Mouse (Mus musculus) kidney, adult 9 months (tissue): Measurements from ENCODE around the gene Mboat2.

Source experiments
- DNase-seq: peaks from one replicate; pipeline ENCODE4 v3.0.0; 2022

Mboat2 gene

DNA sequence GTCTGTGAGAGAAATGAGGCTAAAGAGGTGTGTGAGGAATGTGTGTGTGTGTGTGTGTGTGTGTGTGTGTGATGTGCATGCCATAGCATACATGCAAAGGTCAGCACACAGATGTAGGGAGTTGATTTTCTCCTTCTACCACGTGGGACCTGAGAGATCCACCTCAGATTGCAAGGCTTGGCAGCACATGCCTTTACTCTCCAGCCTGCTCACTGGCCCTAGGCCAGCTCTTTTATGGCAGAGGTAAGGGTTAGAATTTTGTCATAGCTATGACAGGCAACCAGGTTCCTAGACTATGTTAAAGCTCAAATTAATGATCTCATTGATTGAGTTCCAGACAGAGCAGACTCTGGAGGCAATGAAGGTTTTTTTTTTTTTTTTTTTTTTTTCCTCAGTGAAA lies 33.1 kb downstream of the Mboat2 start:
- DNase-seq, result no peak

DNA sequence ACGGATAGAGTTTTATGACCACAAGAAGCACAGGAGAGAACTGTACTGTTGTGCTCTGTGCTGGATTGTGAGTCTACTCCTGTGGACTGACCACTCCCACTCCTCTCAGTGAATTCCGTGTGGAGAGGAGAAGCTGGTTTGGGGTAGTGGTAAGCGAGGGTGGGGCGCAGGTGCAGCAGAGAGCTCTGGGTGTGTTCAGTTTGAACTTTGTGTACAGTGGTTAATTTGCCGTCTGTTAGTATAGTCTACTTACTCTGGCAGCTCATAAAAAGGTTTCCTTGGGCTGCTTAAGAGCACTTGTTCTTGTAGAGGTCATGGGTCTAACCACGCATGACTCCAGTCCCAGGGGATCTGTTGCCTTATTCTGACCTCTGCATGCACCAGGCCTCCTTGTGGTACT lies 36.0 kb downstream of the Mboat2 start:
- no peak for DNase-seq

DNA sequence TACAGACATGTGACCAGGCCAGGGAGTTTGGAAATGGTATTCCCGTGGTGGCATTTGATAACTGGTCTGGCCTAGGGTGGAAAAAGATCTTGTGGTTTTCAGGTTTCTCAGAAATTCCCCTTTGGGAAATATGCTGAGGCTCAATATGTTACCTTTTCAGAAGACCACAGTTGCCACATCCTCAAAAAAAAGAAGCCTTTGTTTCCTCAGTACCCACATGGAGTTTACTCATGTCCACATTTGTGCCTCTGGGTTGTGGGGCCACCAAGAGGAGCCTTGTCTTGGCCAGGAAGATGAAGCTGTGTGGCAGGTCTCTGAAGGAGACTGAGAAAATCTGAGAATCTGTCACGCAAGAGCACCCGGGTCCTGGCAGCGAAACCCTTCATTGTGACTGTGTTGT lies 38.0 kb downstream of the Mboat2 start:
- DNase-seq, result no peak

DNA sequence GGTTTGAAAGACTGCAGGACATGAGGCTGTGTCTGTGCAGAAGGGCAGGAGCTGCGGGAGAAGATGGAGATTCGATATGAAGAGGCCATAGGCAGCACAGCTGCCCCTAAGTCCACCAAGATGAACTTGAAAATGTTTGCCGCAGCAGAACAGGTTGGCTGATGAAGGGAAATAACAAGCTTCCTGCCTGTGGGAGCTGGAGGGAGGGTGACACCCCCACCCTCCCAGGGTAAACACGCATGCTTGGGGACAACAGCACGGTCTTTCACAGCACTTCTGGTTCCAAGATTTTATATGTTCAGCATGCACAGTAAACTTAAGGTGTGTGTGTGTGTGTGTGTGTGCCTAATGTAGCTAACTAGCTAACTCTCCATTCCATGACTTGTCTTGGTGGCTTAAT lies 38.6 kb downstream of the Mboat2 start:
- DNase-seq, result no peak

DNA sequence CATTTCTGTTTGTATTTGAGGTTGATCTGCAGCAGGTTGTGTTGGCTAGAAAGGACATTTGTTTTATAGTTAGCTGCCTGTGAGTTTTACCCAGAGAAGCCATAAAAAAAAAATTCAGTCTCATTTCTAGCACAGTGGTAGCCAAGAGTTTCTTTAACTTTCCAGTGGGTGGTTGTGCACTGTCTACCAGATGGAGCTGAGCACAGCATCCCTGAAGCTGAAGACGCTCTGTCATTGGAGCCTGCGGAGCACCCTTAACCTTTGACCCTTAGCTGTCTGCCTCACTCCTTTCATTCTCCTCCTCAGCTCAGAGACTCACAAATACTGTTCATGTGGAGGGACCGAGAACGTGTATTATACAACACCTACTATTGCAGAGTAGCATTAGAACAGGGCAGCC lies 40.2 kb downstream of the Mboat2 start:
- no peak for DNase-seq

DNA sequence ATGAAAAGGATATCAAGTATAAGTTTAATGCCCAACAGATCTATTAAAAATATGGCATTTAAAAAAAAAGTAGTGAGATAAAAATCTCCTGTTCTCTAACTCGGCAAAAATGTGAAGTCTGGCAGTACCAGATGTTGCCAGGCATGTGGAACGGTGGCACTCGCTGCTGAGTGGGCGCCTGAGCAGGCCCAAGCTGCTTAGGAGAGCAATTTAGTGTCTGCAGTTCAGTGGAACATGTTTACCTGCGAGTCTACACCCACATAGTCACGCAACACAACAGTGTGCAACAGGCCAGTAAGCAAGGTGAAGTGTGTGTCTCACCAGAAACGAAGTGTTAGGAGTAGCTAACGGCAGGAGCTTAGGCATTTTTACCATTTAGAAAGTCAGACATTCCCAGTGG lies 41.6 kb downstream of the Mboat2 start:
- DNase-seq, result no peak

DNA sequence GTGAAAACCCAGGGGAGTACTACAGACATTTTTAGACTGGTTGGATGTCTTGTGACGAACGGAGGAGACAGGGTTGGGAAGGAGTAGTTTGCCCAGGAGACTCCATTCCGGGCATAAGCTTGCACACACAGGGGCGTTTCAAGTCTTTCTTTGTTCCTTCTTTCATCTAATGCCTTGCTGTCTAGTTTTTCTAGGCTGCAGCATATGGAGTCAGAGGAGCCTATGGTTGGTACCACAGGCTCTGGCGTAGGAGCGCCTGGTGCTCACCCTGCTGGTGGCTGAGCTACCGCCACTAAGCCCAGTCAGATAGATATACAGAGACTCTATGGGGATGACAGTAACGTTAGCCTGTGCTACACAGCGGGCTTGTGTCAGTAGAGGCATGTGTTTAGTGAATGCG lies 42.0 kb downstream of the Mboat2 start:
- no peak for DNase-seq

DNA sequence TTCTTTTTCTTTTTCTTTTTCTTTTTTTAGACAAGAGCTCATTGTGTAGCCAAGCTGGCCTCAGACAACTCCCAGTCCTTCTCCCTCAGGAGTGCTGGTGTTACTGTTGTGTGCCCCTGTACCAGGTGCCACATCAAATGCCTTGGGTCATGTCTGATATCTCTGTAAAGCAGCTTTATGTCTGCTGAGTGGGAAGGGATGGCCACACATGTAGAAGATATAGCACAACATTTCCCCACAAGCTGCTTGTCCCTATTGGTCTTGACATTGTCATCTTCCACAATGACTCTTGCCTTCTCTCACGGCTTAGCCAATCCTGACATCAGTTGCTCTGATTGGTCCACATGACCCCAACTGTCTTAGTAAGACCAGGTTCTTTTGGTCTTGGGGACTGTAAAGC lies 45.2 kb downstream of the Mboat2 start:
- no peak for DNase-seq

DNA sequence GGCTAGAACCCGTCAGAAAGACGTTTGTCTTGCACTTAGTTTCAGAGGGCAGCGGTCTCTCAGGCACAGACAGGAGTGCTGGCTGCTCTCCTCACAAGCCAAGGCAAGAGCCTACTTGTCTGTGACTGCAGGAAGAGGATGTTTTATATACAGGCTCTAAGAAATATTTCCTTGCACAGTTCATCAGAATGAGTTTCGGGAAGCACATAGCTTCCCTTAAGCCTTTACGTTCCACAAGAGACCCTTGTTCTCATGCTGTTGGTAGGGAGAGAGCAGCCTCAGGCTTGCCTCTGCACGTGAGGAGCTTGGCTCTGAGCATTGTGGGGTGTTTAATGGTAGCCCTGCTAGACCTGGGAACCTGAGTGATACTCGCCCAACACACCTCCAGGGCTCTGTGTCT lies 46.6 kb downstream of the Mboat2 start:
- no peak for DNase-seq

DNA sequence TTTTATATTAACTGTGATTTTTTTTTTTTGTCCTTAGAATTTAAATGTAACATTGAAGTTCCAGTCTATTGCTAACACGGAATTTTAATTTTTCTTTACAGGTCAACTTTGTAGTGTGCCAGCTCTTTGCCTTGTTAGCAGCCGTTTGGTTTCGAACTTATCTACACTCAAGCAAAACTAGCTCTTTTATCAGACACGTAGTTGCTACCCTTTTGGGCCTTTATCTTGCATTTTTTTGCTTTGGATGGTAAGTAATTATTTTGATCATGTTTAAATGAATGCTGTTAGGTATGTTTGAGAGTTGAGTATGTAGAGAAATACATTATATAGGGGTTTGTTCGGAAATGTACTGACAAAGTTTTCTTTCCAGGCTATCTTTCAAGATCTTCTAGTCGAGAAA lies 47.4 kb downstream of the Mboat2 start:
- no peak for DNase-seq

DNA sequence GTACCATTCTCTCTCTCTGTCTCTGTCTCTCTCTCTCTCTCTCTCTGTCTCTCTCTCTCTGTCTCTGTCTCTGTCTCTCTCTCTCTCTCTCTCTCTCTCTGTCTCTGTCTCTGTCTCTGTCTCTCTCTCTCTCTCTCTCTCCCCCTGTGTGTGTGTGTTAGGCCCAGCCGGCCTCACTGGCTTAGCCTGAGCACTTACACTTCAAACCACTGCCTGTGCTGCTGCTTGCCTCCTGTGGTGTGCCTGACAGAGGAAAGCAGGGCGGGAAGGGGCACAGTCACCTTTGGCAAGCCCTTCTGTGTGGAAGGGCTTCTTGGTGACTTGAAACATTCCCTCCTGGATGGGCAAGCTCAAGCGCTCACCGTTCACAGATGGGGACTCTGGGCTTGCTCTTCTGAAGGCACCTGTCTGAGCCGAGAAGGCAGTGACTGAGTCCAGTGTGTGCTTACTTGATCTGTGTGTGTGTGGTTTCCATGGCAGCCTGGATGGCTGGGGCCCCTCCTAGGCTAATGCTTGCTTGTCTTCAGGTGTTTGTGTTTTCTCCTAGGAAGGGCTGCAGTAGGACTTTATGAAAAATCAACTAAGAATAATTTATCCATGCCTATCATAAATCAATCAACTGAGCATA lies 48.2 kb downstream of the Mboat2 start:
- DNase-seq, result no peak

DNA sequence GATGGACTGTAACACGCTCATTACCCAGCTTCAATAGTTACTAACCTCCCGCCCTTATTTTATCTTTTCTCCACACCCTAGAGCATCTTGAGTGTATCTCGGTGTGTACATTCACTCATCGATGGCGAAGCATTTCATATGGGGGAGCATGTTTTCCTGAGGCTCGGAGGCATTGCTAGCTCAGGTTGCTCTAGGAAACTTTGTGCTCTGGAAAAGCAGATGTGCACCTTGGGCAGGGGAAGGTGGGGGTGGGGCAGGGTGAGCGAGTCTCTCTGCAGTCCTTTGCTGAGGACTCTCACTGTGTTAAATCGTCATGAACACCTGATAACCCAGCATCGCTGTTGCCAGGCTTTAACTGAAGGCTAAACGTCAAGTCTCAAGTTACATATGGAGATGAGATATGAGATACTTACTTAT lies 48.9 kb downstream of the Mboat2 start:
- DNase-seq, result no peak

DNA sequence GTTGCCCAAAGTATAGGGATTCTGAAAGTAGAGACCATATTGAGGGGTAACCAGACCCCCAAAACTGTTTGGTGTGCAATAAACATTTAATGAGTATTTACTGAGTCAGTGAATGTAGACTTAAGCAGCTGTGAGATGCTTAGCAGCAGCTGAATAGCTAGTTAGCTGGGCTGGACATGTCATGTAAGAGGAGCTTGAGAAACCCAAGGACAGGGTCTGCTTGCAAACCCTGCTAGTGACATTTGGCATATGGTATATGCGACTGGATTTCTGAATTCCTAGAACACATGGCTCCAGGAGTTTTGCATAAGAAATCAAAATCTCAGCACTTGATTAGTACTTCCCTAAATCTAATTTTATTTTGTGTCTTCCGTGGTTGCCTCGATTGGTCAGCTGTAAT lies 52.6 kb downstream of the Mboat2 start:
- no peak for DNase-seq

DNA sequence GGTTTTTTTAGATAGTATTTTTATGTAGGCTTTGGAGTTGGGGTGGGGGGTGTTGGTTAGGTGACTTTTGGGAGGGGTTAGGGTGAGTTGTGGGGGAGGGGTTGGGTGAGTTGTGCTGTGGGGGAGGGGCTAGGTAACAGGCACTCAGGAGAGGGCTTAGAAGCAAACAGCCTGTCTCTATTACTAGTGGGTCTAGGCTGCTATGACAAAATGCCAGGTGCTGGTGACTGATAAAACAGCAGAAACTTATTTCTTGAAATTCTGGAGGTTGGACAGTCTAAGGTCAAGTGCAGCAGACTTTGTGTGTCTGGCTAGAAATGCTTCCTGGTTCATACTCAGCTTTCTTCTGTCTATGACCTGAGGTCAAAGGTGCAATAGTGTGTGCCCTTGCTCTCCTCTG lies 56.1 kb downstream of the Mboat2 start:
- DNase-seq, result no peak

DNA sequence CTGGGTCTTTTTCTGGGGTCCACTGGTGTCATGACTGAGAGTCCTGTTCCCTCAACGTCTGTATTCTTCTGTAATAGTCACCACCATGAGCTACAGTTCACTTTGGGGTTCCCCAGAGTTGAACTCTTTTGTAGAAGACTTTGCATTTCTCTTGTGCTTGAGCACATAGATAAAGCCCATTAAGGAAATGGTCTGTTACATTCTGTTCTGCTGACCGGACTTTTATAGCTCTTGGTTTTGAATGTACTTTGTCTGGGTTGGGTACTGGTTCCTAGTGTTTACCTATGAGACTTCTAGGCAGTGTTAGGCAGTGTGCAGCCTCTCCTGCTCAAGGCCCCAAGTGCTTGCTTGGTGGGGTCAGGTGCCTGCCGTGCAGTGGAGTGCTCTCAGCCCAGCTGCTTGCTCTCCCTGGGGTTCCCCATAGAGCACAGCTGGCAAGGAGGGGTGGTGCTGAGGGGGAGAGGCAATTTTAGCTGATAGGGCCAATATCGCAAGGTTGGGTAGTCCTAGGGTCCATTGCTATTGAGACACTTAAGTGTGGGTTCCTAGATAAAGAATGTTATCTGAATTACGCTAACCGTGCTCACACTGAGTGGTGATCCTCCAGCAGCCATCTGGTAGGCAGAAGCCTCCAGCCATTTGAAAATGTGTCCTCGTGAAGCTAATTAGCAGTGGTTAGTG lies 58.8 kb downstream of the Mboat2 start:
- DNase-seq, result no peak

DNA sequence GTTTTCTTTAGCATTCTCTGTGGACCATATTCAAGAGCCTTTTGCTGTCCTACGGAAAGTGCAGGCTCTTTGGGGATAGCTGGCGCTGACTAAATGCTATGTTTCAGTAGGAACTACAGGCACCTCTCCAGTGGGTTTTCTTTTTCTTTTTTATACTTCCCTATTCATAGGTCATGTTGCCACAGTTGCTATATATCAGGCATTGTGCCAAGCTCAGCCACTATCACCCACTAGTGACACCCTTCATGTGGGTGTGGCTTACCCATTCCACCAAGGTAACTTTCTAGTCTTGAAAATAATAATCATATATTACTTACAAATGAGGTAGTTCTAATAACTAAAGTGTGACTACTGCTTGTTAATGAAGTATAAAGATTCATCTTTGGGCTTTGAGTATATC lies 59.5 kb downstream of the Mboat2 start:
- DNase-seq, result no peak

DNA sequence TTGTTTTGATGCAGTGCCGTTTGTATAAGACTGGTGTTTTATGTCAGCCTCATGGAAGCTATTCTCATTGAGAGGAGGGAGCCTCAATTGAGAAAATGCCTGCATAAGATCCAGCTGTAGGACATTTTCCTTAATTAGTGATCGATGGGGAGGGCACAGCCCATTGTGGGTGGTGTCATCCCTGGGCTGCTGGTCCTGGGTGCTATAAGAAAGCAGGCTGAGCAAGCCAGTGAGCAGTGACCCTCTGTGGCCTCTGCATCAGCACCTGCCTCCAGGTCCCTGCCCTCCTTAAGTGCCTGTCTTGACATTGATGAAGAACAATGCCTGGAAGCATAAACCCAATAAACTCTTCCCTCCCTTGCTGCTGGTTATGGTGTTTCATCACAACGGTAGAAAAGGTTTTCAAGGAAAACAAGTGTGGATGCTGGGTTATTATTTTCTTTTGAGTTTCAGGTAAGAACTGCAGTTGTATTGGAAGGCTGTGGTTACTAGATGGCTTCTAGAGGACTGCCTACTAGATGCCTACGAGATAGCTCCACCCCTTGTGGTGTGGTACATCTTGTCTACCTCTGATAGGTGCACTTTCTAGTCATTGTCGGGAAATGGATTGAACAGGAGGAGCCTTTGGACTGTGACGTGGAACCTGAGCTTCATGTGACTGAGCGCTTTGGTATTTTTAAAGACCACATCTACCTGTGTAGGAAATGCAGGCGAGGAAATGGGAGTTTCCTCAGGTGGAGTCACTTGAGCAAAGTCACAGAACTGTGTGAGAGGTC lies 60.2 kb downstream of the Mboat2 start:
- no peak for DNase-seq

DNA sequence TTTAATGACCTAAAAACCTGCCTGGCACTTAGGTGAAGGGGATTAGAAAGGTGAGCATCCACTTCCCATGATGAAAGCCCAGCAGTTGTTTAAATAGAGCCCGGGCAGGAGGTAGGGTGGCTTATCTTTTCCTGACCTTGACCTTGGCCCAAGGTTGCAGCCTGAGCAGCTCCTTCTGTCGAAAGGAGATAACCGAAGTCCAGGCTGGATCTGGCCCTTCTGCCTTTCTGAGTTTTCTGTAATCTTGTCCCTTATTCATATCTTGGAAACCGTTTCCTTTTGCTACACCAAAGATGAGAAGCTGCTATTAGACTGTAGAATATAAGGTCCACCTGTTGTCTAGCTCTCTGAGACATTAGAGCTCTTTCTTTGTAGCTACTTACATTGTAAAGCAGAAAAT lies 61.9 kb downstream of the Mboat2 start:
- no peak for DNase-seq

DNA sequence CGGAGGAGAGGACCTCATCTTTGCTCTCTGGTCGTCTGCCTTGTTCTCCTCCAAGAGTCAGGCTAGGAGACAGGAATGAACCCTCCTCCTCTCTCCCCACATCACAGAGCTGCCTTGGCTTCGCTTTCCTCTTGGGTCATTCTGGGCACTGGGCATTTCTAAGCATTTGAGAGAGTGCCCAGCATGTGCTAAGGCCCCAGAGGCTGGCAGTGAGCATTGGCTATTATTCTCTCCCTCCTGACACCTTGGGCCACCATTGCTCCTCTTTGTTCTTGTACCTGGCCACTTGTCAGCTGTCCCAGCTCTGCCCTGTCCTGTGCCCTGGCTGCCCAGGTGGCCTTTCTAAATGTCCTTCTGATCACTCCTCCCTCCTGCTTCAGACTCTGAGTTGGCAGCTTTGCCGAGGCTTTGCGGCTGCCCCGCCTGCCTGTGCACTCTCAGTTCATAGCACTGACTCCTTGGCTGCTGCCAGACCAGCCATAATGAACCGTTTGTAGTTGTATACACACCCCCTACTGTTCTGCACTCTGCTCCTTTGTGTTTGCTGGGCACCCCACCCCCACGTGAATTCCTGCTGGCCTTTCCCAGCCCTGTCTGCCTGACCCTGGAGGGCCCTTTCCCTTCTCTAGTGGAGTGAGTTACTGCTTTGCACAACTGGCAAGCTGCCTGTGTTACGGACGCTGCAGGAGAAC lies 63.2 kb downstream of the Mboat2 start:
- DNase-seq, result peak; percentile 63

DNA sequence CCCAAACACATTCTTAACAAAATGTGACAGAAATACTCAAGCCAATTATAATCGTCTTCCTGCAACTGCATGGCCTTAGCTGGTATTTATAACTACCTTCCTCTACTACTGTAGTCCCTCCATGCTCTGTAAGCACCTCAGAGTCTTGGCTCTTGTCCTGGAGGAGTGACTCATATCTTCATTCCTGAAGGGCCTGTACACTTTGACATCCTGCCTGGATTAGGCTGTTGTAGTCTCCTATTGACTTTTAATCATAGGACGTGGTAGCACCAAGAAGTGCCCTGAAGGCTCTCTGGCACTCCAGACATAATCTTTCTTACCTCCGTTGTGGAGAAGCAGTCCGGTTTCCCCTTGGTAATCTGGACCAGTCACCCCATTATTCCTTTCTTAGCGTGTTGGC lies 64.7 kb downstream of the Mboat2 start:
- DNase-seq, result peak; percentile 32

DNA sequence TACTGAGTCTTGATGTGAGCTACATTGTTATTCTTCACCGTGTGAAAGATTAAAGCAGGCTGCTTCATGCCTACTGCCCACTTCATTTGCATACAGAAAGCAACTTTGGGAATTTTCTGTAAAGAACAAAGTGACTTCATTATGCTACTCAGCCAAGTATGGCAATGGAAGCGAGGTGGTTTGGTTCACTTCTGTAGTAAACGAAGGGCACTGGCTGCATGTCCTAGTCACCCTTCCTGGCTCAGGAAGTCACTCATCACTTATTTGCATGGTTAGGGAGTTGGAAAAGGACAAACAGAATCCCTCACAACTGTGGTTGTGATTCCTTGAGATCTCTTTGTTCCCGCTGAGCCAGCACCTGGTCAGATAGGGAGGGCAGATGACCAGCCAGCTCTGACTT lies 66.7 kb downstream of the Mboat2 start:
- peak; percentile 21 for DNase-seq

DNA sequence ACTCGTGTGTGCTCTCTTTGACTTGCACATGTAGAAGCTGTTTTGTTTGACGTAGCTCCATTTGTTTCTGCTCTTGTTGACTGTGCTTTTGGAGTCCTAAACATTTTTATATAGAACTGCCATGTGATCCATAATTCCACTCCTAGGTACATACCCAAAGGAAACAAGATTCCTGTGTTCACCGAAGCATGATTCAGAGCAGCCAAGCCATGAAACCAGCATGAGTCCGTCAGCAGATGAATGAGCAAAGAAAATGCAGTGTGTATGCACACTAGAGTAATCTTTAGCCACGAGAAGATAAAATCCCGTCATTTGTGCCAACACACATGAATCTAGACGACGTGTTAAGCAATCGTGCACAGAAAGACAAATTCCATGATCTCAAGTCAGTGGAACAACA lies 67.5 kb downstream of the Mboat2 start:
- peak; percentile 42 for DNase-seq

DNA sequence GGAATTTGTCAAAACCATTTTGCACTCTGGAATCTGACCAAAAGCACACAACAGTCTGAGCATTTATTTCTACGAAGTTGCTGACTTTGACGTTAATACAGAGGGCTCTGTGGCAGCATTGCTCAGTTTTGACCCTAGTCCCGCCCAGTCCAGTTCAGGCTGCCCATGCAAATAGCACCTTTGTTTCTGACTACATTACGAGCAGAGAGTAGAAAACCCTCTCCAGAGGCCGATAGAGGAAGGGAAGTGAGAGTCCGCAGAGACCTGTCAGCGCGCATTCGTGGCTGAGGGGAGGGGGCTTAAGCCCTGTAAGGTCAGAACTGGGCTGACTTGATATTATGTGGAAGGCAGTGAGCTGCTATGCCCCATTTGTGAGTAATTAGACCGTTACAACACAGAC lies 69.0 kb downstream of the Mboat2 start:
- DNase-seq, result peak; percentile 65

DNA sequence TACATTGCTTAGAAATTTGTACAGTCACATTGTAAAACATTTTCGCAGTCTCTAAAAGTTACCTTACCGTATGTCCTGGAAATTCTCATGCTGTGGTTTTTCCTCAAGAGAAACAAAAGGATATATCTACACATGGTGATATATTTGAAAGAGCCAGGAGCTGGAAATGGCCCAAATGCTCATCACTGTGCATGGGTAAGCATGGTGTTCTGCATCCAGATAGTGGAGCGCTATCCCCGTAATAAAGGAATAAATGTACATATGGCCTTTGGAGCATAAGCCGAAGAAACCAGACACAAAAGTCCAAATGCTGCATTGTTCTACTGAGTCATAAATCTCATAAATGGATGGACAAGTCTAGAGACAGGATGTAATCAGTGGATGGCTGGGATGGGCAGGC lies 72.1 kb downstream of the Mboat2 start:
- DNase-seq, result no peak
